Mouse (Mus musculus) myocyte (in vitro differentiated cells): ENCODE measurements at regions not wholly inside any gene's neighbourhood (a gene's known extent, or its start where the extent isn't known, plus 50 kb on each side); places are given as distances from the start of the nearest gene placed in this dataset.

ENCODE experiments used
- CEBPB ChIP-seq: IDR thresholded peaks from 2 replicates; pipeline ENCODE4 v1.6.1; 2011; ENCODE audit warnings: mild to moderate bottlenecking, moderate library complexity; ENCODE audit not compliant: poor library complexity, insufficient read depth, severe bottlenecking
- E2F4 ChIP-seq: IDR thresholded peaks from one replicate; pipeline ENCODE4 v1.6.1; 2011; ENCODE audit warnings: mild to moderate bottlenecking, control low read depth, moderate library complexity; ENCODE audit not compliant: insufficient read depth
- MAX ChIP-seq: IDR thresholded peaks from one replicate; pipeline ENCODE4 v1.6.1; 2011; ENCODE audit warnings: low read depth, mild to moderate bottlenecking, control low read depth
- MYOD1 ChIP-seq, 3 experiments: IDR thresholded peaks; one replicate each; pipeline ENCODE4 v1.6.1; 2011; ENCODE audit warnings: control low read depth in 2 of 3, low read depth in 2 of 3, mild to moderate bottlenecking in 2 of 3, moderate library complexity in 1 of 3; ENCODE audit not compliant: insufficient read length in 2 of 3, control insufficient read depth in 1 of 3
- POLR2A ChIP-seq: IDR thresholded peaks from one replicate; pipeline ENCODE4 v1.6.1; 2011; ENCODE audit warnings: low read depth, mild to moderate bottlenecking, control low read depth, moderate library complexity; ENCODE audit not compliant: insufficient read length
- POLR2AphosphoS2 ChIP-seq: IDR thresholded peaks from one replicate; pipeline ENCODE4 v1.6.1; 2011; ENCODE audit warnings: low read depth, control low read depth; ENCODE audit not compliant: insufficient read length
- SRF ChIP-seq: IDR thresholded peaks from one replicate; pipeline ENCODE4 v1.6.1; 2011; ENCODE audit warnings: low read depth; ENCODE audit not compliant: control insufficient read depth, insufficient read length
- TCF3 ChIP-seq: IDR thresholded peaks from one replicate; pipeline ENCODE4 v1.6.1; 2011; ENCODE audit warnings: low read depth, control low read depth; ENCODE audit not compliant: insufficient read length
- USF1 ChIP-seq: IDR thresholded peaks from one replicate; pipeline ENCODE4 v1.6.1; 2011; ENCODE audit warnings: low read depth, mild to moderate bottlenecking, control low read depth, moderate library complexity

DNA sequence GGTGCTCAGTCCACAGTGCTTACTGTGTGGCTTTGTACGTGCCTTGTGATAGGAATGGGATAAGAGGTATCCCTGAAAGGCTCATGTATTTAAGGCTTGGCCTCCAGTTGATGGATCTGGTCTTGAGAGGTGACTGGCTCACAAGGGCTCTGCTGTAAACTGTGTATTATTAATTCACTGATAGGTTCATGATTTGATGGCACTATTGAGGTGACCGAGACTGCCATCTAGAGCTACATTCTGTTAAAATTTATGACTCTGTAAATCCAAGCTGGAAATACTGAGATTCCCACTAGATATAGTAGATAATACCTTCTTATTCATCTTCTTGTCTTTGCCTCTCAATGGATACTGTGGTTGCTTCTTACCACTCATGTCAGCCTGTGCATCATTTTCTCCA is 367.4 kb upstream of the Hnrnpa3 start:
- TF ChIP-seq USF1 = no peak
- no peak for TF ChIP-seq POLR2A
- TF ChIP-seq E2F4 = no peak
- no peak for TF ChIP-seq MAX
- no peak for TF ChIP-seq TCF3
- TF ChIP-seq SRF = no peak
- TF ChIP-seq CEBPB = no peak
- no peak for TF ChIP-seq POLR2AphosphoS2
- no peak for TF ChIP-seq MYOD1 (IDR thresholded peaks at IDR 0.05; ENCODE audit: control insufficient read depth in 1 of 3, insufficient read length in 2 of 3, low read depth in 2 of 3)
